Mouse (Mus musculus): Measurements from ENCODE around the gene Senp8.

Gene Senp8

GRCm38 (mm10) chr9:59687416-59688046 is 63.0 kb downstream of the Senp8 start:
- no peak for TF ChIP-seq GATA4 (IDR thresholded peaks at IDR 0.05; ENCODE audit: insufficient replicate concordance, low read length)

Measured in liver, adult (tissue).